Mouse (Mus musculus) G1E (cell line): Measurements from ENCODE around the gene Pycr1.

Experiments used
- CTCF ChIP-seq: IDR thresholded peaks from 2 replicates; pipeline ENCODE4 v1.5.1; 2012; ENCODE audit warnings: low read depth, low read length, inconsistent platforms, mixed read lengths
- GATA1 ChIP-seq: IDR thresholded peaks from 2 replicates; pipeline ENCODE4 v1.6.1; 2012; ENCODE audit warnings: borderline replicate concordance, low read length, inconsistent platforms, mixed read lengths
- GATA2 ChIP-seq: IDR thresholded peaks from 2 replicates; pipeline ENCODE4 v1.6.1; 2012; ENCODE audit warnings: low read depth, low read length, inconsistent platforms, borderline replicate concordance
- POLR2AphosphoS5 ChIP-seq: IDR thresholded peaks from 2 replicates; pipeline ENCODE4 v1.6.1; 2012; ENCODE audit warnings: low read depth, low read length, inconsistent platforms; ENCODE audit not compliant: insufficient replicate concordance
- TAL1 ChIP-seq: conservative IDR thresholded peaks from 2 replicates; pipeline ENCODE4 v1.6.1; 2012; ENCODE audit warnings: low read depth, low read length, inconsistent platforms, mixed read lengths

DNA sequence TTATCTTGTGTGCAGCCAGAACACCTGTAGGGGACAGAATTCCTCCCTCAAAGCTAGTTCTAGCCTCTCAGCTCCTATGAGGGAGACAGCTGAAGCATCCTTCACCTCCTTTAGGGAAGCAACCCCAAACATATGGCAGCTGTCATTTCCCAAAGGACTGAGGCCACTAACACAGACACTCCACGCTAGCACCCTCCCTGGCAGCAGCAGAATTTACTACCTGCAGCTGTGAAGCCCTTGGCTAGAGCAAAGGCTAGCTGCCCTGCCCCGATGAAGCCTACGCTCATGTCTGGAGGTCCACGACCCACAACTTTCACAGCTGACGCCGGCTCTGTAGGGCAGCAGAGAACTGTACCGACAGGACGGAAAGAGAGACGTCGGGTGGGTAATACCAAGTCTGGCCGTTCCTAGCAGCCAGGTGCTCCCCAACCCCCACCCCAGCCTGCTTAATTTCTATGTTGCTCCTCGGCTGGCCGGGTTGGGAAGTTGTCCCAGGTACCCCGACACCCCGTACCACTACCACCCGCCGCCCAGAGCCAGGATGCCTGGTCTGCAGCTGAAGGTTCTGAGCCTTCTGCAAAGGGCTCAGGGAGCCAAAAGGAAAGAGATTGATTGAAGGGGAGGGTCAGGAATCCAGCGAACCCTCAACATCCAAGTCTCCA is 499 bp downstream of the Pycr1 start:
- TF ChIP-seq CTCF (no peak), GATA1 (no peak), GATA2 (no peak), POLR2AphosphoS5 (no peak), TAL1 (no peak)
